Mouse (Mus musculus) CD8-positive naive resting alpha-beta T cell, adult 2 months (primary cell): ENCODE results near the gene Hist1h4a.
"Not testable (repeated sequence)": the region's sequence is repeated elsewhere in the genome, so short reads cannot be mapped to it uniquely, and the experiment has no call there.

ENCODE experiments used
- DNase-seq, 2 experiments: peaks; one replicate each; pipeline ENCODE4 v3.0.0; 2022; ENCODE audit warnings: low read depth in 2 of 2, low spot score in 2 of 2

Gene Hist1h4a

DNA sequence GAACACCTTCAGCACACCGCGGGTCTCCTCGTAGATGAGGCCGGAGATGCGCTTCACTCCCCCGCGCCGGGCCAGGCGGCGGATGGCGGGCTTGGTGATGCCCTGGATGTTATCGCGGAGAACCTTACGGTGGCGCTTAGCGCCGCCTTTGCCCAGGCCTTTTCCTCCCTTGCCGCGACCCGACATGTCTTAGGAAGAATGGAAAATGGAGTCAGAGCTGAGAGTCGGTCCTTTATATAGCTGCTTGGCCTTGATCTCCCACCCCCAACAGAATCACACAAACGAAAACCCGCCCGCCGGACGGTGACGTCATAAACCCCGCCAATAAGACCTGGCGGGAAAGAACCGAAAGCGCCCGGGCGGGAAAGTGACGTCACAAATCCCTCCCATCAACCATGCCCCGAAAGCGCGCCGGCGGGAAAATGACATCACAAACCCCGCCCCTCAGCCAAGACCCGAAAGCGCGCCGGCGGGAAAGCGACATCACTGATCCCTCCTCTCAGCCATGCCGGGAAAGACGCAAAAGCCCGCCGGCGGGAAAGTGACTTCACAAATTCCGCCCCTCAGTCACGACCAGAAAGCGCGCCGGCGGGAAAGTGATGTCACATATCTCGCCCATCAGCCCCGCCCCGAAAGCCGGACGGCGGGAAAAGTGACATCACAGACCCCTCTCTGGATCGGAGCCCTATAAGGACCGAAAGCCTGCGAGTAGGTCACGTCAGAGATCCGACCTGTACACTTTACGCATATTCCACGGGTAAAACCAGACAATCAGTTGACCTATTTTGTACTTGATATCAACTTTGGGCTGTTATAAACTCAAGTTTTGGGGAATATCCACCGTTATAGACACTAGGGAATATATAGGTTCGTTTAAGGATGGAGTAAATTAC, at the start of gene Hist1h4a:
TSS of gene Hist1h4a (minus strand) at position 259 of the 893 bp plus-strand sequence.
- DNase-seq: peak; percentile 97 to 99

DNA sequence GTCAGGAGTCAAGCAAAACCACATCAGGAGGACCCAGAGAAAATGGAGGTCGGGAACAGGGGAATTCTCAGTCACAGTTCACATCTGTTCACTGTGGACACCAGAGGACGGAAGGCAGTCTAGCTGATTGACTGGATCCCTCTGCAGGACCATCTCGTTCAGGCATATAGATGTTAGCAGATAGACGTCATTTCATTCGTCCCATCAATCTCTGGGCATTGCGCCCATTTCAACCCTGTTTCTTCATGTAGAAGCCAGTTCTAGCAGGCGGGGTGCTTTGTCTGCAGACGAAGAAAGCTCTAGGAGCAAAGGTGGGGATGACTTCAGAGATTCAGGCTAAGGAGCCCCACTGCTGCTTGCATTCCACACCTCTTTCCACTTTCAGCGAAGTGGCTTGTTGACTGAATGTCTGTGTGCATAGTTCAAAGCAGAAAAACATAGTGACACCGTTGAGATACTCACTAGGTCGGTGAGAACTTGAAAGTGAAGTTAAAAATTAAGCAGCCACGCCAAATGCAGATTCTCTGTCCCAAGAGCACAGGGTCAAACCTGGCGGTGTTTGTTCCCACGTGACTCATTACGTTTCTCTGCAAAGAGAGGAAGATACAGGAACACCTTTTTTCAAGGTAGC, 45.5 kb upstream of the Hist1h4a start, which contains the start of gene Slc17a2:
TSS of gene Slc17a2 (plus strand) at position 572 of the 631 bp plus-strand sequence.
- no peak for DNase-seq

DNA sequence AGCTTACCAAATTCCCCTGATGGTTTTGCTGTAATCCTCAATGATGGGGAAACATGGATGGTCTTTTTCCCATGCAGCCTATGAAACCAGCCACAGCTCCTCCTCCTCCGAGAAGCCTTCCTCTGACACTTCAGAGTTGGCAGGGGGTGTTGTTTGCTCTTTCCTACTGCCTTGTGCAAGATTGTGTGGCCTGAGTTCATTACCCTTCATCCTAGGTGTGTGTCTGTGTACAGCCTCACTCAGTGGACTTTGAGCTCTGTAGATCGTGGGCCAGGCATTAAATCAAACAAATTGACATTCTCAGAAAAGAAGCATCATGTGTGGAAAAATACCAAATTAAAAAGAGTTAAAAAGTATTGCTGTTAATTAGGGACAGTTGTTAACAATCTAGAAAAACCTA, 43.5 kb upstream of the Hist1h4a start:
- DNase-seq: no peak

DNA sequence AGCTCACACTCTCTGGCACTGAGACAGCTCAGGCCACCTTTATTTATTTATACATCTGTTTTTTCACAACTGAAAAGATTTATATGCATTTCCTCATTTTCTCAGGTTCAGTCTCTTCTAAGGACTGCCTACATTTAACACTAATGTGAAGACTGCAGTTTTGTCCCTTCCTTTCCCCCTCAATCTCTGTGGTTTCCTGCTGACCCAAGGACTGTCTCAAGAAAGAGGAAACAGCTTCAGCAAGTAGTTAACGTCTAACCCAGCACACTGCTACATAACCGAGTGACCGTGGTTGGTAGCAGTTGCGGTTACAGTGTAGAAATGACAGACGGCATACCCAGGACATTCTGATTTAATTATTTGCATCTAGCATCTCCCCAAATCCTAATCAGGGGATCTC, 38.4 kb upstream of the Hist1h4a start:
- DNase-seq: no peak

DNA sequence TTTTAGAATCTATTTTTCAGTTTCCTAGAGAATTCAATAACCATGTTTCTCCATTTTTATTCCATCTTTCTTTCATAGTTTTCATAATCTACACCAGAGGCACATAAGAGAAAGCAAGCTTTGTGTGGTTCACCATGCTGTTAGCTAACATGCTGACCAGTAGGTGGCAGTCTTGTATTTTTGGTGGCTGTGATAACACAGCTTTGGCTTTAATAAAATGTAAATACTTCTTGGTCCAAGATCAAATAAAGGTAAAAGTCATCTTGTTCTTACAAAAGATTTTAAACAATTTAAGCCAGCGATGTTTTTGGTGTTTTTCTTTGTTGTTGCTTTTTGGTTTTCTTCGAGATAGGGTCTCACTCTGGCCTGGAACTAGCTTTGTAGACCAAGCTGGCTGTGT, 31.5 kb upstream of the Hist1h4a start:
- peak; percentile 8 to 47 for DNase-seq

DNA sequence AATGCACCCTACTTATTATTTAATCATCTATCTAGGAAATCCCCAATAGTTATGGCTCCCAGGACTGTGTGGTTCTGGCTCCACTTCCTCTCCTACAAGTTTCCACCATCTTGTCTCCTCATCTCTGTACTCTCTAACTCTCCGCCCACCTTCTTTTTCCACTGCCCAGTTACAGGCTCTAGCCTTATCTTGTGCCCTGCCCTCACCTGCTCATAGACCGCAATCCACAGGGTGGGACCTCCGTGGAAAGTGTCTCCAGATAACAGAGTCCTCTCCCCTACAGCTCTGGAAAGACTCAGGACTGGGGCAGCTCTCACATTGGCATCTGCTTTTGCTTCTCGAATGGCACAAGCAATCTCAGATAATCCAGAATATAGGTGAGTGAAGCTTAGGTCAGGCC, 18.0 kb upstream of the Hist1h4a start:
- DNase-seq: no peak

DNA sequence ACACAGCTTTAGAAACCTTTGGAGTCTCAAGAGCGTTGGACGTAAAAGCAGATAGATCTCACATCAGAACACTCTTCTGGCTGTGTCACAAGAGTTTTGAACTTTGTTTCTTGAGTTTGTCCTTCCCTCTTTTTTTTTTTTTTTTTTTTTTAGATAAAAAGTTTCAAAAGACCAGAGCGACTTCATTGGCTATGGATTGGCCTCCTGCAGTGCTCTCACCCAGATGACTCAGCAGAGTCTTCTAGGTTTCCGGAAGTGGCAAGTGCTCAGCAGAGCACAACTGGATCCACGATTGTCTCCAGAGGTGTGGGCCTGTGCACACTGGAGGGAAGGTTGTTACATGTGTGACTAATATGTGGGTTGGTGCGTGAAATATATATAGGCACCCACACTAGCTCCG, 17.3 kb upstream of the Hist1h4a start:
- no peak for DNase-seq

DNA sequence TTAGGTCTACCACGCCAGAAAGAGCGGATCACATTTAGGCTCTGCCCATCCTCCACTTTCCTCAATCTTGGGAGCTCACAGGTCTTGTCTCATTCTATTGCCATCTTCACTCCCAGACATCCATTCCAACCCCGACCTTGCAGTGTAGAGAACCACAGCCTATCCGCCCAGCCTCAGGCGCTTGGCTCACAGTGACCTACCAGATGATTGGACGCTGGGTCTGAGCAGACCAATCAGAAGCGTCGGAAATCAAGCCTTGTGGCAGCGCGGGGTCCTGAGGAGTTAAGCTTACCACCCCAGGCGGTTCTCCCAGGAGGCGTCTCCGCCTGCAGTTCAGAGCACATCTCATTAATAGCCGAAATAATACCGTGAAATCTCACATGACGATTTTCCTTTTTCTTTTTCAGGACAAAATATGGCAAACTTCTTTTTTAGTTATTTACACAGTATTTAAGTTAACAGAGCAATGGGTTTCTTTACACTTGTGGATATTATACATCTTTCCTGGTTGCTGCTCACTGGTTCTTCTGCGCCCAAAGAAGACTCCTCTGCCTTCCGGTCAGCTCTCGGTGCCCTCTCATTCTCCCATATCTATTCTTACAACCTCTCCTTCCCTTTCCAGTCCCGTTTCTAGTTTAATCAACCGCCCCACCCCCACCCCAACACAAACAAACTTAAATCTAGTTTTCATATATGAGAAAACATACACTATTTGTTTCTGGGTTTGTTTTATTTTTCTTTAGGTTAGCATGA, 11.7 kb upstream of the Hist1h4a start:
- no peak for DNase-seq

DNA sequence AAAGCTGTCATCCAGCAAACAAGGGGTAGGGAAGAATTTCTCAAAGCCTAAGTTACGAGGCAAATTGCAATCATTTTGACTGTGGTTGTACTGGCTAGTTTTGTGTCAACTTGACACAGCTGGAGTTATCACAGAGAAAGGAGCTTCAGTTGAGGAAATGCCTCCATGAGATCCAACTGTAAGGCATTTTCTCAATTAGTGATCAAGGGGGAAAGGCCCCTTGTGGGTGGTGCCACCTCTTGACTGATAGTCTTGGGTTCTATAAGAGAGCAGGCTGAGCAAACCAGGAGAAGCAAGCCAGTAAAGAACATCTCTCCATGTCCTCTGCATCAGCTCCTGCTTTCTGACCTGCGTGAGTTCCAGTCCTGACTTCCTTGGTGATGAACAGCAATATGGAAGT, 8.6 kb upstream of the Hist1h4a start, which contains the start of gene Trim38:
TSS of gene Trim38 (plus strand) at position 301 of the 400 bp plus-strand sequence.
- DNase-seq: not testable (repeated sequence)

DNA sequence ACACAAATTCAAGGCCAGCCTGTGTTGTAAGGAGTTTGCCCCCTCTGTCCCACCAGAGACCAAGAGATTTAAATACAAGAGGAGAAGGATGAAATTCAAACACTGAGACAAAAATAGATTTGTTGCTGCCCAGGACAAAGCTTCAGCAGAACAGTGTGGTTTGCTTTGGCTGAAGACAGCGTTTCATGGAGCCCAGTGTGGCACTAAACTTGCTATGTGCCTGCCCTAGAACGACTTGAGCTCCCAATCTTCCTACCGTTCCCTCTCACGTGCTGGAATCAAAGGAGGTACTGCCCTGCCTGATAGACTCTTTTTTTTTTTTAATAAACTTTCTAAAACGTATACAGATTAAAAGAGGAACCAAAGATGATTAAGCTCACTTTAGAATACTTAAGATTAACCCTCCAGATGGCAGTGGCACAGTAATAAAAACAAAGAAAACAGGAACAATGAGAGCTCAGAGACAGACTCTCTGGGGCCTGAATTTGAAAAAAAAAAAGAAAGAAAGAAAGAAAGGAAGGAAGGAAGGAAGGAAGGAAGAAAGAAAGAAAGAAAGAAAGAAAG, 7.9 kb upstream of the Hist1h4a start:
- no peak for DNase-seq

DNA sequence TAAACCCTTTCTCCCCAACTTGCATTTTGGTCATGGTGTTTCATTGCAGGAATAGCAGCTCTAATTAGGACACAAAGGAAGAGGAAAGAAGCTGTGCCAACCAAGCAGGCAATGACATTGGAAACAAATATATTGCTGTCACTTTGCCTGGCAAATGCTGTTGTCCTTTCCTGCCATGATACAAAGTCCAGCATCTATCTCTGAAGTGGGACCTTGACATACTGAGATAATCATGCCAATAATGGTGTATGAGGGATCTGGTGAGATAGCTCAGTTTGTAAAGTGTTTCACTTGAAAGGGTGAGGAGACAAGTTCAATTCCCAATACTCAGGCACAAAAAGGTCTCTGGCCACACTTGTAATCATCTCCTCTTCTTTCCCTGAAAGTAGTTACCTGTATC, 5.7 kb upstream of the Hist1h4a start:
- DNase-seq: no peak

DNA sequence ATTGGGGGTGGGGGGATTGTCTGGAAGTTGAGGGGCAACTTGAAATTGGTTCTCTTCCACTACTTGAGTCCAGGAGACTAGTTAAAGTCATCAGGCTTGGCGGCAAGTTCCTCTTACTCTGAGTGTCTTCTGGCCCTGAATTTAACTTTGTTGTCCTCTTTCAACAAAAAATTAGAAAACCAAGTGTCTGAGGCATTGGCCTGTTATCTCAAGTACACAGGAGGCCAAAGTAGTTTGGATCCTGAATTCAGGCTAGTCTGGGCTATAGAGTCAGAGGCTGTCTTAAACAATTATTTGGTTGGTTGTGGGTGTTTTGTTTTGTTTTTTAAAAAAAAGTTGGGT, 4.1 kb upstream of the Hist1h4a start:
- DNase-seq: no peak

DNA sequence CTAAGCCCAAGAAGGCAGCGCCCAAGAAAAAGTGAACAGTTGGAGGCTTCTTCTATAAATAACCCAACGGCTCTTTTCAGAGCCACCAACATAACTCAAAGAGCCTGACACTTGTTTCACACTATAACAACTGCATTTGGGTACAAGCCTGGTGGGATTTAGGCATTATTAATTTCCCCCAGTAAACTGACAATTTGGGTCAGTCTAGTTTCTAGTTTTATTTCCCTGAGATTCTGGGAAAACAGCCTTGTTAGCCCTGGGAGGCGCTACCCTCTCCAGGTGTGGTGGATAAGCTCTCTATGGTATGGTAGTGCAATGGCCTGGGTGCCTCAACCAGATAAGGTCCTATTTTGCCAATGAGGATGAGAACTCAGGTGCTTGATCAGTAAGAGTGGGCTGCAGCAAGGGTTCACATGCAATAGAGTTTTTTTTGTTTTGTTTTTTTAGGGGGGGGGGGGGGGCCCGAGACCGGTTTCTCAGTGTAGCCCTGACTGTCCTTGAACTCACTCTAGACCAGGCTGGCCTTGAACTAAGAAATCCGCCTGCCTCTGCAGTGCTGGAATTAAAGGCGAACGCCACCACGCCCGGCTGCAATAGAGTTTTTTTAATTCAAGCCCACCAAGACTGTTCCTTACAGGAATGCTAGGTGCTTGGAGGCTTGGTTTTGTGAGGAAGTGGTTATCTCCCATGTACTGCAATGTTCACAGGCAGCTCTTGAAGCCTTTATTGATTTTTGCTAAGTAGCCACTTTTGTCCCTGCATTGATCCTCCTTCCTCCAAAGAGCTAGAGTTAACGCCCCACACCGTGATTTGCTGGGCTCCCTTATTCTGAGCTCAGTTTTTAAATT, 3.5 kb upstream of the Hist1h4a start:
- no peak for DNase-seq

DNA sequence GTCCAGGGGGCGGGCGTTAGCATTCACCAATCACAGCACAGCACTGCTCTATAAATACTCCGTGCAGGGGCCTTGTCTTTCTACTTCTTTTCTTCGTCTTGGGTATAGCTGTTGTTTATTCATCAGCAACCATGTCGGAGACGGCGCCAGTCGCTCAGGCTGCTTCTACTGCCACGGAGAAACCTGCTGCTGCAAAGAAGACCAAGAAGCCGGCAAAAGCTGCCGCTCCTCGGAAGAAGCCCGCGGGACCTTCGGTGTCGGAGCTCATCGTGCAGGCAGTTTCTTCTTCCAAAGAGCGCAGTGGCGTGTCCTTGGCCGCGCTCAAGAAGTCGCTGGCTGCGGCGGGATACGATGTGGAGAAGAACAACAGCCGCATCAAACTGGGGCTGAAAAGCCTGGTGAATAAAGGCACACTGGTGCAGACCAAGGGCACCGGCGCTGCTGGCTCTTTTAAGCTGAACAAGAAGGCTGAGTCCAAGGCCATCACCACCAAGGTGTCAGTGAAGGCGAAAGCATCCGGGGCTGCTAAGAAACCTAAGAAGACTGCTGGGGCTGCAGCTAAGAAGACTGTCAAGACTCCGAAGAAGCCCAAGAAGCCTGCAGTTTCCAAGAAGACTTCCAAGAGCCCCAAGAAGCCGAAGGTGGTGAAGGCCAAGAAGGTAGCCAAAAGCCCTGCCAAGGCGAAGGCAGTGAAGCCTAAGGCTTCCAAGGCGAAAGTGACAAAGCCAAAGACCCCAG, 2.7 kb upstream of the Hist1h4a start, which contains the start of gene Hist1h1a:
TSS of gene Hist1h1a (plus strand) at position 81 of the 738 bp plus-strand sequence.
- DNase-seq: peak; percentile 67 to 76

DNA sequence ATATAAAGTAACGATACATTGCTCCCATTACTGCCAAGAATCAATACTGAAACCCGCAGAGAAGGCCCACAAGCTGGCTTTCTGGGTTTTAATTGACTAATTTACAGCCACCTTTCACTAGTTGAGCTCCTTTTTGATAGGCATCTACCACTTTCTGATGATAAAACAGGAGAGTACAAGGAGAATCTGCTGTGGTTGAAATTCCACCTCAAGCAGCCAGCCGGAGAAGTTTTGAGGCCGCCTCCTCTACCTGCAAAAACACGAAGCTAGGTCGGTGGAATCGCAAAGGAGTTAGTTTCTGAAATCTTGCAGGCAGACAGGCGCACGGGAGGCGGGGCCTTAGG, 2.2 kb upstream of the Hist1h4a start:
- no peak for DNase-seq

DNA sequence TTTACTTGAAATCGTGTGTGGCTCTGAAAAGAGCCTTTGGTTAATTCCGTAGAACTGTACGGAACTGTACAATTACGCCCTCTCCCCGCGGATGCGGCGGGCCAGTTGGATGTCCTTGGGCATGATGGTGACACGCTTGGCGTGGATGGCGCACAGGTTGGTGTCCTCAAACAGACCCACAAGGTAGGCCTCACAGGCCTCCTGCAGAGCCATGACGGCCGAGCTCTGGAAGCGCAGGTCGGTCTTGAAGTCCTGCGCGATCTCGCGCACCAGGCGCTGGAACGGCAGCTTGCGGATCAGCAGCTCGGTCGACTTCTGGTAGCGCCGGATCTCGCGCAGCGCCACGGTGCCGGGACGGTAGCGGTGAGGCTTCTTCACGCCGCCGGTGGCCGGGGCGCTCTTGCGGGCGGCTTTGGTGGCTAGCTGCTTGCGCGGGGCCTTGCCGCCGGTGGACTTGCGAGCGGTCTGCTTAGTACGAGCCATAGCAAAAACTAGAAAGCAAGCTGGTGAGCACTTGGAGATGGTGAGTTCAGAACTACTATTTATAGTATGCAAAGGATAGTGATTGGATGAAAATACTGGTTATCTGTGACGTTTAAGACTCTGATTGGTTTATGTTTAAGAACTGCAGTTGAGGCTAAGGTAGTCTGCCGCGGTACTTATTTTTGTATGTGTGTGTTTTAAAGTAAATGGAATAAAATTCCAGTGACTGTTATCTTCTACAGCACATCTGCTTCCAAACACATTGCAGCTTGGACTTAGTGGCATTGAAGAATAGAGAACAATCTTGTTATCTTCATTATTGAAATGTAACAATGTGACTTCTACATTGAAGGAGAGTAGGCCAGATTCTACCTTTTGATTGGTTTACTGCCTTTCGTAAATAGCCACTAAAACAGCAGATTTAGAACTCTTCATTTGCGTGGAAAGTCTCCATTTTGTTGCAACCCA, 1.1 kb upstream of the Hist1h4a start, which contains the start of gene Hist1h3a:
TSS of gene Hist1h3a (minus strand) at position 516 of the 951 bp plus-strand sequence.
- DNase-seq: peak; percentile 52

DNA sequence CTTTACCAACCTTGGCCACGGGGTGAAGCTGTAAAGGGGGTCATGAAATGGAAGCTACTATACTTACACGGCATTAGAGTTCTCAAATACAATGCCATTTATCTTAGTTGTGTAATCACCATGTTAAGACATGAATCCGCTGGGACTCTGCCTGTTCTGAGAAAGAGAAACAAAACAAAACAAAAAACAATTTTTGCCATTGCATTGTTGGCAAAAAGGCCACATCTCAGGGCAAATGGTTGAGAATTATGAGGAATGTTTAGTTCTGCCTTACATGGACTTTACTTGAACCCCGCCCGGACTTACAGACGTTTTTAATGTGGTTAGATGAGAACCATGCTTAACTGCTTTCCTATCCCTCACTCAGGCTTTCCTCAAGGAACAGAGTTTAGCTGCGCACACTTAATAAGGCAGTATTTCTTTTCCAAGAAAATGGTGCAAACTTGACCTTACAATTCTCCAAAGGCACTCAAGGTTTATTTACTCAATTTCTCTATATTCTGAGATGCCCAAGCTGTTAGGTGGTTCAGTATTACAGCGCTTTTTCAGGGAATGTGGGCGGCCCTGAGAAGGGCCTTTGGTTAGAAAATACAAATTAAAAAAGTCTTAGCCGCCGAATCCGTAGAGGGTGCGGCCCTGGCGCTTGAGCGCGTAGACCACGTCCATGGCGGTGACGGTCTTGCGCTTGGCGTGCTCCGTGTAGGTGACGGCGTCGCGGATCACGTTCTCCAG, 624 bp downstream of the Hist1h4a start:
- DNase-seq: peak in 1 of 2 experiments; percentile 36

DNA sequence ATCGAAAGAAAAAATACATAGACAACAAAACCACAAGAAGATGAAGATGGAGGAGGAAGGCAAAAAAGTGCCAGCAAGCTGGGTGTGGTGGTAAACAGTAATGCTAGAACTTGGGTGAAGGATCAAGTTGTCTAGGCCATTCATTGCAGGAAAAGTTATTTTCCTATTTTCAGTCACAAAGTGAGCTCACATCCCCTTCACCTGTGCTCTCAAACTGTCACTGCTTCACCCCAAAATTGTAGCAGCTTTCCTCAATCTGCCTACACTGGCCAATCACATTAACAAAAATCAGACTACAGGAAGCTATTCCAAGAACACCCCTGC, 1.2 kb downstream of the Hist1h4a start:
- no peak for DNase-seq
